Comparison of ENCODE assay signal across 8 mouse cellular contexts in genomic region chr10:58238984-58239740, GRCm38 (mm10). TPM values are rescaled to one million over a fixed set of nuclear protein-coding genes. Genes with fewer than 3 reads are reported as not detected.
DNase-seq lines count a peak whose midpoint lies in the region; ATAC-seq lines count a peak whose summit lies in the region.
"Not testable (repeated sequence)": the region's sequence is repeated elsewhere in the genome, so short reads cannot be mapped to it uniquely, and the experiment has no call there.

No protein-coding gene starts in this region.

- peak; percentile 87 for ATAC-seq in lung, embryonic 15.5 days (ENCODE audit: borderline replicate concordance, extremely low read depth, low FRiP score, low TSS enrichment)
- ATAC-seq in neural tube, embryonic 15.5 days (ENCODE audit: low FRiP score), result peak; percentile 84; the same call in 1 of the 2 replicates

- not testable (repeated sequence) for H3K4me2 ChIP-seq in lung, embryonic 15.5 days; neural tube, embryonic 15.5 days

- intact Hi-C loops in heart, postnatal 36 days (cut with DNase I), result not testable (repeated sequence)

- H3K4me3 ChIP-seq in lung, embryonic 15.5 days; neural tube, embryonic 15.5 days (replicated peaks): not testable (repeated sequence)

- not testable (repeated sequence) for H3K4me1 ChIP-seq in lung, embryonic 15.5 days; neural tube, embryonic 15.5 days

- not testable (repeated sequence) for H3K27me3 ChIP-seq in lung, embryonic 15.5 days; neural tube, embryonic 15.5 days (replicated peaks)

- not testable (repeated sequence) for H3K36me3 ChIP-seq in lung, embryonic 15.5 days; neural tube, embryonic 15.5 days

- H3K9ac ChIP-seq in lung, embryonic 15.5 days; neural tube, embryonic 15.5 days (replicated peaks): not testable (repeated sequence)

- peak; percentile 47 to 51 for DNase-seq in B cell, adult 2 months
- DNase-seq in cerebellum, adult 8-10 months, result peak; percentile 45
- peak; percentile 45 to 62 for DNase-seq in frontal cortex, postnatal 10 days (ENCODE audit: low spot score in 2 of 2)
- peak; percentile 54 to 59 for DNase-seq in heart, postnatal 36 days
- peak; percentile 59 for DNase-seq in layer of hippocampus, adult 11-12 months (ENCODE audit: low spot score)
- peak; percentile 50 to 59 for DNase-seq in thymus, adult 18-20 months

- H3K27ac ChIP-seq in lung, embryonic 15.5 days; neural tube, embryonic 15.5 days (replicated peaks): not testable (repeated sequence)

- H3K9me3 ChIP-seq in lung, embryonic 15.5 days; neural tube, embryonic 15.5 days (replicated peaks): not testable (repeated sequence)

- WGBS in lung, embryonic 15.5 days, result 80% methylated on average over 8 of the region's 8 CpGs
- 87% methylated on average over 8 of the region's 8 CpGs for WGBS in neural tube, embryonic 15.5 days

RNA-seq across cellular contexts. Expression of gene Gm4981, which starts 2.7 kb away (rescaled TPM):
- total RNA-seq in heart, postnatal 36 days (2021), result not detected
- not detected in 2 replicates for polyA plus RNA-seq in lung, embryonic 15.5 days (2015; fragmentation: Nextera tagmentation; extraction: Ambion mirVana)
- not detected in 2 replicates for polyA plus RNA-seq in neural tube, embryonic 15.5 days (2015; fragmentation: Nextera tagmentation; extraction: Ambion mirVana)

RNA-seq across cellular contexts. Expression of gene Duxf3, which starts 6.7 kb away (rescaled TPM):
- not detected for total RNA-seq in heart, postnatal 36 days (2021)
- not detected in 2 replicates for polyA plus RNA-seq in lung, embryonic 15.5 days (2015; fragmentation: Nextera tagmentation; extraction: Ambion mirVana)
- polyA plus RNA-seq in neural tube, embryonic 15.5 days (2015; fragmentation: Nextera tagmentation; extraction: Ambion mirVana), result not detected in 2 replicates

RNA-seq across cellular contexts. Expression of gene AW822073, which starts 14.4 kb away (rescaled TPM):
- total RNA-seq in heart, postnatal 36 days (2021), result not detected
- polyA plus RNA-seq in lung, embryonic 15.5 days (2015; fragmentation: Nextera tagmentation; extraction: Ambion mirVana), result not detected in 2 replicates
- polyA plus RNA-seq in neural tube, embryonic 15.5 days (2015; fragmentation: Nextera tagmentation; extraction: Ambion mirVana), result not detected in 2 replicates

RNA-seq across cellular contexts. Expression of gene Gcc2, which starts 16.1 kb away (rescaled TPM):
- total RNA-seq in heart, postnatal 36 days (2021), result 10 to 100 TPM; 27.9 to 34.5 TPM
- polyA plus RNA-seq in lung, embryonic 15.5 days (2015; fragmentation: Nextera tagmentation; extraction: Ambion mirVana), result 88.6 and 89.3 TPM in 2 replicates
- polyA plus RNA-seq in neural tube, embryonic 15.5 days (2015; fragmentation: Nextera tagmentation; extraction: Ambion mirVana), result 82.3 and 82.5 TPM in 2 replicates
